Comparison of ENCODE assay signal across 14 mouse cellular contexts in the genomic region with DNA sequence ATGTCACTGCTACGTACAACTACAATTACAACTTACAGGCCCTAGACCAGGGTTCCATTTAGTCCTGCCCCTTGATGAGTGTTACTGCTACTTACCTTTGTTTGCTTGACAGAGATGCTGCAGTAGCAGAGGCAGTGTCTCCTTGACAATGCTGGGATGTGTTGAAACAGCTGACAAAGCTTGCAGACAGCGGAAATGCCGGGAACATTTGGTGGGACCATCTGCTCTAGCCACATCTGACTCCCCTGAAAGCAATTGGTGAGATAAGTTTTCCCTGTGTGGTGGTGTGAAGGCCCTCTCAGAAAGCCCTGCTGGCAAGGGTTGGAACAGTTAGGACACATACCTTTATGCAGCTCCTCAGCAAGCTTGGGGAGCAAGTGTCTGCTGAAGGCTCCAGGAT.
"Had no signal": no experiment of that assay in that cellular context is flagged by ENCODE, and none has a peak within 500 bp of the region (broad histone marks: within the 10 kb centered on the region; RNA-seq: fewer than 3 reads in every experiment).

No protein-coding gene starts in this region.

- DNase-seq: kidney, postnatal 10 days; kidney, postnatal 4 days; liver; liver, embryonic 13.5 days; liver, postnatal 0 days; lung, postnatal 14 days; right cerebral cortex, adult 18-20 months; right cerebral cortex, postnatal 25 days; thymus, postnatal 14 days had no signal

- H3K27ac ChIP-seq: limb, embryonic 12.5 days; liver, embryonic 13.5 days; lung, embryonic 15.5 days; macrophage; midbrain, embryonic 15.5 days had no signal

- H3K4me3 ChIP-seq: limb, embryonic 12.5 days; liver, embryonic 13.5 days; lung, embryonic 15.5 days; megakaryocyte, embryonic 14.5 days; midbrain, embryonic 15.5 days had no signal
